Mouse (Mus musculus) megakaryocyte, embryonic 14.5 days (primary cell): ENCODE measurements around the gene Rnf182.

Source experiments
- FLI1 ChIP-seq: IDR thresholded peaks from 2 replicates; pipeline ENCODE4 v1.6.1; 2012; ENCODE audit warnings: low read length, inconsistent platforms, mixed read lengths
- GATA1 ChIP-seq: IDR thresholded peaks from 3 replicates; pipeline ENCODE4 v1.6.1; 2012; ENCODE audit warnings: mixed read lengths, low read length, inconsistent platforms, borderline replicate concordance

- TF ChIP-seq FLI1, result no peak
- no peak for TF ChIP-seq GATA1
Measured at GRCm38 (mm10) chr13:43644991-43645390, 29.5 kb downstream of the Rnf182 start.
